Comparison of ENCODE assay signal across 11 mouse cellular contexts in the genomic region with DNA sequence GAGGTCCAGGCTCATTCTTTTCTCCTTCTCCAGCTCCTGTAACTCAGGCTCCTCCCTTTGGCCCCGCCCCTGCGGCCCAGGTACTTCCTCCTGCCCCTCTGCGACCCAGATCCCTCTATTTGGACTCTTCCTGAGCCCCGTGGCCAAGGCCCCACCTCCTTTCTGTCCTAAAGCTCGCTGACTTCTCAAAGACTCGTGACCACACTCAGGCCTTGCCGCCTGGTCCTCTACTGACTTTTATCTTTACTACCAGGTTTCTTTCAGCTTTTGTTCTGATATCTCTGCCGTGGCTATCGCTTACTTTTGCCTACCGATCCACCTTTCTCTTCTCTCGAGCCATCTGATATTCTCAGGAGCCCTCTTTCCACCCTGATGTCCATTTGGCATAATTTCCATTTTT. TPM values are rescaled to one million over a fixed set of nuclear protein-coding genes. Genes with fewer than 3 reads are reported as not detected.
DNase-seq lines count a peak whose midpoint lies in the region; ATAC-seq and TF ChIP-seq lines count a peak whose summit lies in the region.
"Had no signal": no experiment of that assay in that cellular context is flagged by ENCODE, and none has a peak within 500 bp of the region (broad histone marks: within the 10 kb centered on the region; RNA-seq: fewer than 3 reads in every experiment).

No protein-coding gene starts in this region.

- WGBS in lung, embryonic 14.5 days: 11% methylated on average over 11 of the region's 11 CpGs
- 17% methylated on average over 11 of the region's 11 CpGs for WGBS in limb, embryonic 14.5 days

- no peak overlapping the region for H3K27ac ChIP-seq in lung, embryonic 14.5 days (ENCODE audit: low read depth)
- no peak overlapping the region for H3K27ac ChIP-seq in limb, embryonic 14.5 days (replicated peaks; ENCODE audit: low read depth, low read length)
- H3K27ac ChIP-seq: liver, embryonic 15.5 days had no signal

- H3K27me3 ChIP-seq in lung, embryonic 14.5 days (ENCODE audit: insufficient read depth, low read length): peaks cover 98% of the 10 kb centered on the region
- H3K27me3 ChIP-seq in limb, embryonic 14.5 days (ENCODE audit: control insufficient read depth, insufficient read depth, low read length): peaks cover 98% of the 10 kb centered on the region

- TF ChIP-seq CTCF in lung, embryonic 14.5 days (IDR thresholded peaks at IDR 0.05; ENCODE audit: low read depth): no peak

- TF ChIP-seq POLR2A in limb, embryonic 14.5 days (IDR thresholded peaks at IDR 0.05; ENCODE audit: borderline replicate concordance, extremely low read depth, insufficient read depth, insufficient read length): no peak

- H3K4me3 ChIP-seq in lung, embryonic 14.5 days (ENCODE audit: low read depth, low read length): peak overlapping the region; percentile 21; the same call in 1 of the 2 replicates
- H3K4me3 ChIP-seq in limb, embryonic 14.5 days (replicated peaks; ENCODE audit: low read length): peak overlapping the region; percentile 14; the same call in 1 of the 2 replicates
- H3K4me3 ChIP-seq: liver, embryonic 15.5 days had no signal

- peak; percentile 21 for DNase-seq in lung, embryonic 14.5 days
- DNase-seq in lung, postnatal 4 days: no peak
- DNase-seq in ES-CJ7 (ENCODE audit: low read depth, low spot score): peak; percentile 81
- DNase-seq in limb, embryonic 14.5 days (ENCODE audit: low spot score): no peak
- no peak for DNase-seq in gastrocnemius, postnatal 36 days
- DNase-seq in frontal cortex, postnatal 10 days (ENCODE audit: low spot score in 2 of 2): no peak
- DNase-seq: adrenal gland, postnatal 10 days; cerebellum, postnatal 10 days; thymus, postnatal 14 days had no signal

- H3K36me3 ChIP-seq in lung, embryonic 14.5 days (ENCODE audit: insufficient read depth): no peaks in the 10 kb centered on the region
- no peaks in the 10 kb centered on the region for H3K36me3 ChIP-seq in limb, embryonic 14.5 days (ENCODE audit: control insufficient read depth, insufficient read depth, low read length)
- H3K36me3 ChIP-seq: liver, embryonic 15.5 days had no signal

- peak overlapping the region; percentile 51 for H3K4me2 ChIP-seq in lung, embryonic 14.5 days
- H3K4me2 ChIP-seq in limb, embryonic 14.5 days (replicated peaks; ENCODE audit: low read depth, low read length, severe bottlenecking): peak overlapping the region; percentile 35; the same call in 1 of the 2 replicates
- H3K4me2 ChIP-seq: liver, embryonic 15.5 days had no signal

- H3K4me1 ChIP-seq in lung, embryonic 14.5 days (ENCODE audit: insufficient read depth): no peaks in the 10 kb centered on the region
- no peaks in the 10 kb centered on the region for H3K4me1 ChIP-seq in limb, embryonic 14.5 days (ENCODE audit: control insufficient read depth, insufficient read depth, low read length)

- H3K9ac ChIP-seq in lung, embryonic 14.5 days: no peak overlapping the region
- H3K9ac ChIP-seq in limb, embryonic 14.5 days (ENCODE audit: low read depth, low read length, severe bottlenecking): no peak overlapping the region
- H3K9ac ChIP-seq: liver, embryonic 15.5 days had no signal

- H3K9me3 ChIP-seq in lung, embryonic 14.5 days (ENCODE audit: low read depth, low read length): peaks cover 7% of the 10 kb centered on the region; the same call in 1 of the 2 replicates
- H3K9me3 ChIP-seq in limb, embryonic 14.5 days (ENCODE audit: control insufficient read depth, low read length): peaks cover 7% of the 10 kb centered on the region
- H3K9me3 ChIP-seq: liver, embryonic 15.5 days had no signal

- no peak; the same call in 1 of the 2 replicates for ATAC-seq in lung, embryonic 14.5 days (ENCODE audit: insufficient read depth)
- peak; percentile 28 for ATAC-seq in activated CD4-positive, CD25-positive, alpha-beta regulatory T cell, adult 4 months
- ATAC-seq in limb, embryonic 14.5 days (ENCODE audit: low FRiP score, low read depth): no peak

- intact Hi-C loops in gastrocnemius, postnatal 36 days (cut with DNase I): no loop called here

RNA-seq across cellular contexts. Expression of a gene that starts 10.8 kb away (rescaled TPM):
- 0.73 and 1.6 TPM in 2 replicates for polyA plus RNA-seq in lung, embryonic 14.5 days (2014; fragmentation: Nextera tagmentation; extraction: Ambion mirVana)
- polyA plus RNA-seq in activated CD4-positive, CD25-positive, alpha-beta regulatory T cell, adult 4 months (2017; shearing (Covaris generic)): 1 to 10 TPM; 1.4 to 3.3 TPM
- 0.32 TPM in 1 of 2 replicates, not detected in the other for polyA plus RNA-seq in limb, embryonic 14.5 days (2012; rRNA removed)
- not detected in 2 replicates for polyA plus RNA-seq in limb, embryonic 14.5 days (2014; fragmentation: Nextera tagmentation; extraction: Ambion mirVana)
- not detected for total RNA-seq in gastrocnemius, postnatal 36 days (2021)

RNA-seq across cellular contexts. Expression of a gene that starts 12.2 kb away (rescaled TPM):
- polyA plus RNA-seq in lung, embryonic 14.5 days (2014; fragmentation: Nextera tagmentation; extraction: Ambion mirVana): 45.1 and 53.5 TPM in 2 replicates
- 10 to 100 TPM; 48.9 to 66.0 TPM for polyA plus RNA-seq in activated CD4-positive, CD25-positive, alpha-beta regulatory T cell, adult 4 months (2017; shearing (Covaris generic))
- 58.7 and 80.6 TPM in 2 replicates for polyA plus RNA-seq in limb, embryonic 14.5 days (2012; rRNA removed)
- polyA plus RNA-seq in limb, embryonic 14.5 days (2014; fragmentation: Nextera tagmentation; extraction: Ambion mirVana): 30.5 and 35.5 TPM in 2 replicates
- 1 to 10 TPM; 1.7 to 2.1 TPM for total RNA-seq in gastrocnemius, postnatal 36 days (2021)

RNA-seq across cellular contexts. Expression of a gene that starts 30.5 kb away (rescaled TPM):
- polyA plus RNA-seq in lung, embryonic 14.5 days (2014; fragmentation: Nextera tagmentation; extraction: Ambion mirVana): 73.5 and 86.0 TPM in 2 replicates
- 1 to 10 TPM in 1 of 2 experiments, under 1 TPM in 1; 0.94 to 1.3 TPM for polyA plus RNA-seq in activated CD4-positive, CD25-positive, alpha-beta regulatory T cell, adult 4 months (2017; shearing (Covaris generic))
- polyA plus RNA-seq in limb, embryonic 14.5 days (2012; rRNA removed): 86.0 and 107 TPM in 2 replicates
- polyA plus RNA-seq in limb, embryonic 14.5 days (2014; fragmentation: Nextera tagmentation; extraction: Ambion mirVana): 54.3 and 57.1 TPM in 2 replicates
- total RNA-seq in gastrocnemius, postnatal 36 days (2021): 10 to 100 TPM; 62.1 to 65.3 TPM

Comparison
In these comparisons a context has a peak if more than half of its experiments do, and no peak if none do; other contexts are left out.
1. DNase-seq: peak in lung, embryonic 14.5 days (single experiment) and ES-CJ7 (single experiment); none in lung, postnatal 4 days (0 of 2), limb, embryonic 14.5 days (single experiment), gastrocnemius, postnatal 36 days (0 of 2) and frontal cortex, postnatal 10 days (0 of 2).
2. RNA of a gene that starts 30.5 kb away (polyA plus RNA-seq): 73.5 to 86.0 TPM in lung, embryonic 14.5 days and 54.3 to 107 TPM in limb, embryonic 14.5 days; 0.94 to 1.3 TPM in activated CD4-positive, CD25-positive, alpha-beta regulatory T cell, adult 4 months; every median in the first group is over 10 times any median in the second.